Mouse (Mus musculus): Measurements from ENCODE around the gene Gm30191. TPM values are rescaled to one million over a fixed set of nuclear protein-coding genes. Genes with fewer than 3 reads are reported as not detected.

Gm30191 gene
- polyA plus RNA-seq (2011; ENCODE audit: insufficient read depth, insufficient read length, low read depth, missing spikeins): not detected in 2 replicates

DNA sequence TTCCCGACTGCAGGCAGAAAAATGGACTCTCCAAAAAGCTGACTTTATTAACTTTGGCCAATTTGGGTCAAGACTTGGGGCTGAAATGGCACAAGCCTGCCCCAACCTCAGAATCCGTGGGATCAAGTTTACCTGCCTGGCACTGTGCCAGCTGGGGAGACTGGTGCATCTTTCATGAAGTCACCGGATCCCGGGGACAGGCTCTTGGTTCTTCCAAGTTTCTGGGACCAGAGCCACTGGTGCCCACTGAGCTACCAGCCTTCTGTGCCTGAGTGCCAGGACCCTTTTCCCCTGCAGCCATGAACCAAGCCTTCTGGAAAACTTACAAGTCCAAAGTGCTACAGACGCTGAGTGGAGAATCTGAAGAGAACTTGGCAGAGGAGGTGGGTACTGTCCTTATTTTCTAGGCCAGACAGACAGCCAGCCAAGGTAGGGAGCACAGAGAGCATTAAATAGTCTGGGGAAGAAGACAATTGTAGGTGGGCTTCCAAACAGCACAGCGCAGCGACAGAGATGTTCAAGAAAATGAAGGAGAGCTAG is at the start of gene Gm30191:
Gm30191 (plus strand) TSS at position 217 of the 540 bp plus-strand sequence.
- no peak for TF ChIP-seq EP300 (IDR thresholded peaks at IDR 0.05; ENCODE audit: insufficient read depth, low read depth, low read length)
- TF ChIP-seq POLR2A (IDR thresholded peaks at IDR 0.05; ENCODE audit: insufficient read depth, low read length): no peak
- no peak for TF ChIP-seq CTCF (IDR thresholded peaks at IDR 0.05; ENCODE audit: low read depth, low read length)
- Histone ChIP-seq H3K27me3 (ENCODE audit: control insufficient read depth, insufficient read depth, low read length, poor library complexity, severe bottlenecking) (peaks cover 9% of the 10 kb centered on the region), H3K36me3 (ENCODE audit: control insufficient read depth, insufficient read depth, low read length, poor library complexity, severe bottlenecking) (no peaks in the 10 kb centered on the region), H3K4me1 (ENCODE audit: control insufficient read depth, insufficient read depth, low read length) (no peaks in the 10 kb centered on the region), H3K27ac (ENCODE audit: insufficient read depth, low read length) (no peak within 1 kb of the TSS), H3K9me3 (replicated peaks; ENCODE audit: control insufficient read depth, insufficient read depth, low read length, poor library complexity, severe bottlenecking) (no peaks in the 10 kb centered on the region), H3K9ac (ENCODE audit: low read depth, poor library complexity, severe bottlenecking) (no peak within 1 kb of the TSS; the same call in 1 of the 2 replicates), H3K4me3 (ENCODE audit: low read depth, low read length) (no peak within 1 kb of the TSS)

DNA sequence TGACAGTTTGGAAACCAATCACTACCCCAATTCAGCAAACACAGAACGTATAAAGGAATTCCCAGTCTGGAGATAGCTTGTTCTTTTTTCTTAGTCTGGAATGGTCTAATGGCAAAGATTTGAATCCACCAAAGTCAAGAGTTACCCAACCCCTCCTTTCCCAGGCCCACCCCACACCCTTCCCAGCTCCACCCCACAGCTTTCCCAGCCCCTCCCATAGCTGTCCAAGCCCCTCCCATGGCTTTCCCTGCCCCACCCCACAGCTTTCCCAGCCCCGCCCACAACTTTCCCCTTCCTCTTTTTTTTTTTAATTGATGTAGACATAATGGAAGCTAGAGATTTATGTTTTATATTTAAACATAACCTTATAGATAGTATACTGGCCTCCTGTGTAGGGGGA is 47.4 kb upstream of the Gm30191 start:
- no peak overlapping the region for H3K4me3 ChIP-seq (ENCODE audit: low read depth, low read length)
- H3K9me3 ChIP-seq (replicated peaks; ENCODE audit: control insufficient read depth, insufficient read depth, low read length, poor library complexity, severe bottlenecking): no peaks in the 10 kb centered on the region
- H3K27ac ChIP-seq (ENCODE audit: insufficient read depth, low read length): no peak overlapping the region
- no peaks in the 10 kb centered on the region for H3K36me3 ChIP-seq (ENCODE audit: control insufficient read depth, insufficient read depth, low read length, poor library complexity, severe bottlenecking)
- no peak overlapping the region for H3K9ac ChIP-seq (ENCODE audit: low read depth, poor library complexity, severe bottlenecking)
- no peaks in the 10 kb centered on the region for H3K27me3 ChIP-seq (ENCODE audit: control insufficient read depth, insufficient read depth, low read length, poor library complexity, severe bottlenecking)
- H3K4me1 ChIP-seq (ENCODE audit: control insufficient read depth, insufficient read depth, low read length): no peaks in the 10 kb centered on the region
- TF ChIP-seq CTCF (IDR thresholded peaks at IDR 0.05; ENCODE audit: low read depth, low read length): no peak
- TF ChIP-seq EP300 (IDR thresholded peaks at IDR 0.05; ENCODE audit: insufficient read depth, low read depth, low read length): no peak

DNA sequence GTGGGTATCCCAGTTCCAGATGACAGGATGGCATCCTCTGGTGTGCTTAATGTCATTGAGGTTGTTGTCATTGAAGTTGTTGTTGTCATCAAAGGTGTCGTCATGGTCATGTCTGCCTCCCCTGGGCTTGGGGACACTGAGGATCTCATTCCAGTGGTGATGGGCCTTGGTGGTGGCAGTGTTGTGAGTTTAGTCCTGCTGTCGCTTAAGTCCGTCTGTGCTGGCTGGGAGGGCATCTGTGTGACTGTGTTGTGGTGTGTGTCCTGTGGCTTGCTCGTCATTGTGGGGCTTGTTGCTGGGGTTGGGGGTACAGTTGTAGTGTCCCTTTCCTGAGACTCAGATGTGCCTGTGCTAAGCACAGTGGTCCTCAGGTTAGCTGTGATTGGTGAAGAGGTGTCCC is 43.8 kb upstream of the Gm30191 start, which contains the start of gene Gm7534:
Gm7534 (minus strand) TSS at position 101 of the 400 bp plus-strand sequence.
- H3K4me3 ChIP-seq (ENCODE audit: low read depth, low read length): no peak within 1 kb of the TSS
- TF ChIP-seq POLR2A (IDR thresholded peaks at IDR 0.05; ENCODE audit: insufficient read depth, low read length) (no peak), CTCF (IDR thresholded peaks at IDR 0.05; ENCODE audit: low read depth, low read length) (no peak), EP300 (IDR thresholded peaks at IDR 0.05; ENCODE audit: insufficient read depth, low read depth, low read length) (no peak)
- H3K27ac ChIP-seq (ENCODE audit: insufficient read depth, low read length): no peak within 1 kb of the TSS

DNA sequence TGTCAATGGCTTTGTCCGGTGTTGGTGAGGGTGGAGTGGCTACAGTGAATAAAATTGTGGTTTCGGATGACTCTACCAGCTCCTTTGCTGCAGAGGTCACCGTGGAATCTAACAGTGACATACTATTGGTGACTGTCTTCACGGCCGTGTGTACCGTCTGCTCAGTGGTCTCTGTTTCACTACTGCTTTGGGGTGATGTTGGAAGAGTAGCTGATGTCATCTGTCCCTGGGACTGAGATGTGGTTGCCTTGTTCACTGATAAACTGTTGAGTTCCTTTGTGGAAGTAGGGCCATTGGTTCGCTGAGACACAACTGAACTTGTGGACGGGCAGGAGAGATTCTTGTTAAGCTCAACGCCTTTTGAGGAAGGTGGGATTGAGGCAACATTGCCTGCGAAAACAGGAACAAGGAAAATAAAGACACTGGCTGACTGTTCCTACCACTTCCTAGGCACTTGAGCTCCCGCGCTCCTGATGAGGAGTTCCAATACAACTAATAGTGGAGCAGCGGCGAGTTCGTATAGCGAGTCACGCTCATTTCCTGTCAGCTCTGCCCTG is 43.3 kb upstream of the Gm30191 start:
- no peaks in the 10 kb centered on the region for H3K27me3 ChIP-seq (ENCODE audit: control insufficient read depth, insufficient read depth, low read length, poor library complexity, severe bottlenecking)
- no peak overlapping the region for H3K4me3 ChIP-seq (ENCODE audit: low read depth, low read length)
- H3K9ac ChIP-seq (ENCODE audit: low read depth, poor library complexity, severe bottlenecking): no peak overlapping the region
- no peaks in the 10 kb centered on the region for H3K36me3 ChIP-seq (ENCODE audit: control insufficient read depth, insufficient read depth, low read length, poor library complexity, severe bottlenecking)
- H3K27ac ChIP-seq (ENCODE audit: insufficient read depth, low read length): no peak overlapping the region
- TF ChIP-seq EP300 (IDR thresholded peaks at IDR 0.05; ENCODE audit: insufficient read depth, low read depth, low read length) (no peak), CTCF (IDR thresholded peaks at IDR 0.05; ENCODE audit: low read depth, low read length) (no peak), POLR2A (IDR thresholded peaks at IDR 0.05; ENCODE audit: insufficient read depth, low read length) (no peak)
- H3K9me3 ChIP-seq (replicated peaks; ENCODE audit: control insufficient read depth, insufficient read depth, low read length, poor library complexity, severe bottlenecking): no peaks in the 10 kb centered on the region
- H3K4me1 ChIP-seq (ENCODE audit: control insufficient read depth, insufficient read depth, low read length): no peaks in the 10 kb centered on the region

More for the DNA sequence above, 43.8 kb upstream of the Gm30191 start, which contains the start of gene Gm7534:
- H3K27me3 ChIP-seq (ENCODE audit: control insufficient read depth, insufficient read depth, low read length, poor library complexity, severe bottlenecking): no peaks in the 10 kb centered on the region
- no peaks in the 10 kb centered on the region for H3K4me1 ChIP-seq (ENCODE audit: control insufficient read depth, insufficient read depth, low read length)
- H3K9ac ChIP-seq (ENCODE audit: low read depth, poor library complexity, severe bottlenecking): no peak within 1 kb of the TSS
- H3K9me3 ChIP-seq (replicated peaks; ENCODE audit: control insufficient read depth, insufficient read depth, low read length, poor library complexity, severe bottlenecking): no peaks in the 10 kb centered on the region
- no peaks in the 10 kb centered on the region for H3K36me3 ChIP-seq (ENCODE audit: control insufficient read depth, insufficient read depth, low read length, poor library complexity, severe bottlenecking)

DNA sequence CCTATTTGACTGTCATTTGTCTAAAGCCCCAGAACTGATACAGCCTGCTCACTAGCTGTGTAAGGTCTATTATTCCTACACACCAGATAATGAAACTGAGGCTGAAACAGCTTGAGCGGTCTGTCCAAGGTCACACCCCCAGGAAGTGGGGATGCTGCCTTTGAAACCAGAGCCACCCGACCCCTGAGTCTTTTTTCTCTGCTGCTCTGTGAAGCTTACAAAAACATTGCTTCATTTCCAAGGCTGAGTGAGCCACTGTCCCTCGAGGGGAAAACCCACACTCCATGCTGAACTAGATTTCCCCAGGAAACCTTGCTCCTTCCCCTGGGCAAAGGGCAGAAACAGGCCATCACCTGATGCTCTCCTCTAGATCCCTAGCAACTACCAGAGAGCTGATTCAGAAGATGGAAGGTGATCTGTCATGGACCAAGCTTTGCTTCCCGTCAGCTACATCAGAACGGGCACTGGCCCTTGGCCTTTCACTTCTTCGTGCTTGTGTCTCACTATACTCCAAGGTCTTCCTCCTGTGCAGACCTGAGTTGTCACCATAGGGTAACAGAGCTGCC is 40.2 kb upstream of the Gm30191 start:
- H3K9ac ChIP-seq (ENCODE audit: low read depth, poor library complexity, severe bottlenecking): no peak overlapping the region
- no peak for TF ChIP-seq POLR2A (IDR thresholded peaks at IDR 0.05; ENCODE audit: insufficient read depth, low read length)
- no peak for TF ChIP-seq EP300 (IDR thresholded peaks at IDR 0.05; ENCODE audit: insufficient read depth, low read depth, low read length)
- TF ChIP-seq CTCF (IDR thresholded peaks at IDR 0.05; ENCODE audit: low read depth, low read length): no peak
- no peaks in the 10 kb centered on the region for H3K27me3 ChIP-seq (ENCODE audit: control insufficient read depth, insufficient read depth, low read length, poor library complexity, severe bottlenecking)
- no peaks in the 10 kb centered on the region for H3K4me1 ChIP-seq (ENCODE audit: control insufficient read depth, insufficient read depth, low read length)
- no peak overlapping the region for H3K27ac ChIP-seq (ENCODE audit: insufficient read depth, low read length)
- no peaks in the 10 kb centered on the region for H3K36me3 ChIP-seq (ENCODE audit: control insufficient read depth, insufficient read depth, low read length, poor library complexity, severe bottlenecking)
- H3K9me3 ChIP-seq (replicated peaks; ENCODE audit: control insufficient read depth, insufficient read depth, low read length, poor library complexity, severe bottlenecking): no peaks in the 10 kb centered on the region
- no peak overlapping the region for H3K4me3 ChIP-seq (ENCODE audit: low read depth, low read length)

Measured in ES-Bruce4 (cell line).